Mouse (Mus musculus): ENCODE data around the gene Vps13d. TPM values are rescaled to one million over a fixed set of nuclear protein-coding genes. Genes with fewer than 3 reads are reported as not detected.

The Vps13d gene
- polyA plus RNA-seq, 1 experiment from 2014 or later = 12.1 TPM

DNA sequence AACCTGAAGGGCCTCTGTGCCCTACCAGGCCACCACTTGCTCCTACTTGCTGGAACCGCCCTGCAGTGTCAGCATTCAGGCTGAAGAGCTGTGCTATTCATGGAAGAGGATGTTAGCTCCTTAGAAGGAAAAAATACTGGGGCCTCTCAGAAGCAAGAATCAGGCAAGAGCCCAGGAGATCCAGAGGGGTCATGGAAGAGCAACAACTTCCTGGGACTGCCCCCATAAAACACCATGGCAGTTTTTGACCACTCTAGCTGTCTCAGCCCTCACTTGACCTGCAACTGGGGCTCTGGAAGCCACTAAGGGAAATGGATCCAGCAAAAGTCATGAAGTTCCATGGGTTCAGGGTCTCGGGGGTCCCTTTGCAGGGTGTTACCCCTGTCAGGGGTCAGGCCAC lies 20.6 kb upstream of the Vps13d start:
- no peaks in the 10 kb centered on the region for H3K9me3 ChIP-seq (ENCODE audit: control insufficient read depth, low read length)
- ATAC-seq (ENCODE audit: low FRiP score) (no peak), DNase-seq (ENCODE audit: low spot score) (no peak)
- no peaks in the 10 kb centered on the region for H3K36me3 ChIP-seq (replicated peaks; ENCODE audit: control insufficient read depth, insufficient read depth)
- WGBS = 90% methylated on average over 2 of the region's 2 CpGs
- no peaks in the 10 kb centered on the region for H3K27me3 ChIP-seq (ENCODE audit: control insufficient read depth, insufficient read depth, low read length)
- peaks cover 10% of the 10 kb centered on the region for H3K4me1 ChIP-seq (replicated peaks; ENCODE audit: control insufficient read depth, insufficient read depth, low read length)
- no peak overlapping the region for H3K4me2 ChIP-seq (replicated peaks)
- H3K4me3 ChIP-seq (replicated peaks; ENCODE audit: low read length) = no peak overlapping the region
- H3K9ac ChIP-seq = no peak overlapping the region
- H3K27ac ChIP-seq = no peak overlapping the region

DNA sequence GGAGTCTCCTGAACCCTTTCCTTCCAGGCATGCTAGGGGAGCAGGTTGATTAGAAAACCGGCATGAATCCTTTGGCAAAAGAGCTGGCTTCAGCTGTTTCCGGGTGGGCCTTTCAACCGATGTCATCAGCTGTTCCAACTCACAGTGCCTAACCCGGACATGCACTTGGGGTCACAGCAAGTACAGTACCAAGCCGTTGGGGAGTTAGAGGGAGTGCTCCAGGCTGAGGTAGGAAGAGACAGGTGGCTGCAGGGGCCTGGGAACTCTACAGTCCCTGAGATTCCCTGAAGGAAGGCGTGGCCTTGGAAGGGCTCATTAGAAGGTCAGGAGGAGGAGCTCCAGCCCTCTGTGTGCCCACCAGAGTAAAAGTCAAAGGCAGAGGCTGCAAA lies 20.0 kb upstream of the Vps13d start:
- H3K4me2 ChIP-seq (replicated peaks) = no peak overlapping the region
- whole genome bisulfite sequencing = 52% methylated on average over 6 of the region's 6 CpGs
- peak overlapping the region; percentile 26; the same call in 1 of the 2 replicates for H3K27ac ChIP-seq
- H3K9me3 ChIP-seq (ENCODE audit: control insufficient read depth, low read length) = no peaks in the 10 kb centered on the region
- no peak for DNase-seq (ENCODE audit: low spot score)
- no peaks in the 10 kb centered on the region for H3K36me3 ChIP-seq (replicated peaks; ENCODE audit: control insufficient read depth, insufficient read depth)
- no peaks in the 10 kb centered on the region for H3K27me3 ChIP-seq (ENCODE audit: control insufficient read depth, insufficient read depth, low read length)
- peak; percentile 59; the same call in 1 of the 2 replicates for ATAC-seq (ENCODE audit: low FRiP score)
- peaks cover 10% of the 10 kb centered on the region for H3K4me1 ChIP-seq (replicated peaks; ENCODE audit: control insufficient read depth, insufficient read depth, low read length)
- no peak overlapping the region for H3K9ac ChIP-seq
- H3K4me3 ChIP-seq (replicated peaks; ENCODE audit: low read length) = no peak overlapping the region

- H3K9ac ChIP-seq = no peak overlapping the region
- no peaks in the 10 kb centered on the region for H3K27me3 ChIP-seq (ENCODE audit: control insufficient read depth, insufficient read depth, low read length)
- H3K4me3 ChIP-seq (replicated peaks; ENCODE audit: low read length) = no peak overlapping the region
- WGBS = 33% methylated on average over 8 of the region's 8 CpGs
- peaks cover 10% of the 10 kb centered on the region for H3K4me1 ChIP-seq (replicated peaks; ENCODE audit: control insufficient read depth, insufficient read depth, low read length)
- DNase-seq (ENCODE audit: low spot score) (peak; percentile 91), ATAC-seq (ENCODE audit: low FRiP score) (peak; percentile 85)
- no peaks in the 10 kb centered on the region for H3K36me3 ChIP-seq (replicated peaks; ENCODE audit: control insufficient read depth, insufficient read depth)
- H3K4me2 ChIP-seq (replicated peaks) = no peak overlapping the region
- H3K9me3 ChIP-seq (ENCODE audit: control insufficient read depth, low read length) = no peaks in the 10 kb centered on the region
- 0 out of 2 replicates have a peak overlapping the region, but pooled peaks have one; percentile 43 for H3K27ac ChIP-seq
Measured at GRCm38 (mm10) chr4:145213999-145214785, 19.4 kb upstream of the Vps13d start.

DNA sequence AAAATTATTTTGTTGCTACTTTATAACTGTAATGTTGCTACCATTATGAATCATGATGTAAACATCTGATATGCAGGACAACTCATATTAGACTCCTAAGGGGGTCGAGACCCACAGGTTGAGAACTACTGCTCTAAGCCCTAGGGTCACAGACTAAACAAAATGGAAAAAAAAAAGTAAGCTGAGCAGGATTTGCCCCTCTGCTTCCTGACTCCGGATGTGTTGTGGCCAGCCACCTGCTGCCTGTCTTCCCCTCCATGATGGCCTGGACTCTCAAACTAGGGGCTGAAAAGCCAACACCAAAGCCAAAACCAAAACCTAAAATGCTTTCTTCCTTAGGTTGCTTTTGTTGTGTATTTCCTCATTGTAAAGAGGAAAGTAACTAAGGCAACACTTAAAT lies 16.3 kb upstream of the Vps13d start:
- H3K36me3 ChIP-seq (replicated peaks; ENCODE audit: control insufficient read depth, insufficient read depth) = no peaks in the 10 kb centered on the region
- ATAC-seq (ENCODE audit: low FRiP score) (no peak), DNase-seq (ENCODE audit: low spot score) (no peak)
- no peak overlapping the region for H3K4me3 ChIP-seq (replicated peaks; ENCODE audit: low read length)
- no peaks in the 10 kb centered on the region for H3K9me3 ChIP-seq (ENCODE audit: control insufficient read depth, low read length)
- H3K27ac ChIP-seq = no peak overlapping the region
- 81% methylated on average over 2 of the region's 2 CpGs for WGBS
- no peak overlapping the region for H3K9ac ChIP-seq
- H3K4me2 ChIP-seq (replicated peaks) = no peak overlapping the region
- no peaks in the 10 kb centered on the region for H3K27me3 ChIP-seq (ENCODE audit: control insufficient read depth, insufficient read depth, low read length)
- peaks cover 10% of the 10 kb centered on the region for H3K4me1 ChIP-seq (replicated peaks; ENCODE audit: control insufficient read depth, insufficient read depth, low read length)

- 97% methylated on average over 5 of the region's 5 CpGs for WGBS
- H3K27me3 ChIP-seq (ENCODE audit: control insufficient read depth, insufficient read depth, low read length) = no peaks in the 10 kb centered on the region
- no peaks in the 10 kb centered on the region for H3K9me3 ChIP-seq (ENCODE audit: control insufficient read depth, low read length)
- no peak overlapping the region for H3K4me2 ChIP-seq (replicated peaks)
- H3K27ac ChIP-seq = no peak overlapping the region
- ATAC-seq (ENCODE audit: low FRiP score) (no peak), DNase-seq (ENCODE audit: low spot score) (no peak)
- no peak overlapping the region for H3K9ac ChIP-seq
- H3K36me3 ChIP-seq (replicated peaks; ENCODE audit: control insufficient read depth, insufficient read depth) = no peaks in the 10 kb centered on the region
- H3K4me1 ChIP-seq (replicated peaks; ENCODE audit: control insufficient read depth, insufficient read depth, low read length) = peaks cover 10% of the 10 kb centered on the region
- H3K4me3 ChIP-seq (replicated peaks; ENCODE audit: low read length) = no peak overlapping the region
Measured at GRCm38 (mm10) chr4:145210564-145210963, 15.8 kb upstream of the Vps13d start.

DNA sequence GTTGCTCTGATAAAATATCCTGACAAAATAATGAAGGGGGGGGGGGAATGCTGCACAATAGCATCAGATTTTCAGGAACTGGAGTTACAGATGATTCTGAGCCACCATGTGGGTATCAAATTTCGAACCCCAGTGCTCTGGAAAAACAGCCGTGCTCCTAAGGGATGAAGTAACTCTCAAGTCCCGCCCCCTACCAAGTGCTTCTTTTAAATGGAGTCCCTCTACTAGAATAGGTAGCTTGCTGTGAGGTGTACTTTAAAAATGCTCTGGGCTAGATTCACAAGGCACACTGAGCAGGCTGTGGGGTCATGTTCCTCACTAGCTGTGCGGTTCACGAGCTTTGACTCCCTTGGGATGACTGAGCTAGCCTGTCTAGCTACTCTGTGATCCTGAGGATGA lies 14.9 kb upstream of the Vps13d start:
- Histone ChIP-seq H3K9ac (no peak overlapping the region), H3K9me3 (ENCODE audit: control insufficient read depth, low read length) (no peaks in the 10 kb centered on the region), H3K4me2 (replicated peaks) (no peak overlapping the region), H3K36me3 (replicated peaks; ENCODE audit: control insufficient read depth, insufficient read depth) (no peaks in the 10 kb centered on the region), H3K4me3 (replicated peaks; ENCODE audit: low read length) (no peak overlapping the region), H3K4me1 (replicated peaks; ENCODE audit: control insufficient read depth, insufficient read depth, low read length) (peaks cover 7% of the 10 kb centered on the region), H3K27ac (no peak overlapping the region), H3K27me3 (ENCODE audit: control insufficient read depth, insufficient read depth, low read length) (no peaks in the 10 kb centered on the region)
- no peak for ATAC-seq (ENCODE audit: low FRiP score)
- WGBS = 42% methylated on average over 5 of the region's 5 CpGs
- DNase-seq (ENCODE audit: low spot score) = no peak

GRCm38 (mm10) chr4:145209076-145209689 lies 14.4 kb upstream of the Vps13d start:
- no peak overlapping the region for H3K27ac ChIP-seq
- no peak overlapping the region for H3K9ac ChIP-seq
- no peak overlapping the region for H3K4me3 ChIP-seq (replicated peaks; ENCODE audit: low read length)
- H3K4me2 ChIP-seq (replicated peaks) = no peak overlapping the region
- H3K27me3 ChIP-seq (ENCODE audit: control insufficient read depth, insufficient read depth, low read length) = no peaks in the 10 kb centered on the region
- DNase-seq (ENCODE audit: low spot score) (no peak), ATAC-seq (ENCODE audit: low FRiP score) (no peak)
- no peaks in the 10 kb centered on the region for H3K9me3 ChIP-seq (ENCODE audit: control insufficient read depth, low read length)
- peaks cover 2% of the 10 kb centered on the region for H3K4me1 ChIP-seq (replicated peaks; ENCODE audit: control insufficient read depth, insufficient read depth, low read length)
- no peaks in the 10 kb centered on the region for H3K36me3 ChIP-seq (replicated peaks; ENCODE audit: control insufficient read depth, insufficient read depth)
- 76% methylated on average over 6 of the region's 6 CpGs for WGBS

DNA sequence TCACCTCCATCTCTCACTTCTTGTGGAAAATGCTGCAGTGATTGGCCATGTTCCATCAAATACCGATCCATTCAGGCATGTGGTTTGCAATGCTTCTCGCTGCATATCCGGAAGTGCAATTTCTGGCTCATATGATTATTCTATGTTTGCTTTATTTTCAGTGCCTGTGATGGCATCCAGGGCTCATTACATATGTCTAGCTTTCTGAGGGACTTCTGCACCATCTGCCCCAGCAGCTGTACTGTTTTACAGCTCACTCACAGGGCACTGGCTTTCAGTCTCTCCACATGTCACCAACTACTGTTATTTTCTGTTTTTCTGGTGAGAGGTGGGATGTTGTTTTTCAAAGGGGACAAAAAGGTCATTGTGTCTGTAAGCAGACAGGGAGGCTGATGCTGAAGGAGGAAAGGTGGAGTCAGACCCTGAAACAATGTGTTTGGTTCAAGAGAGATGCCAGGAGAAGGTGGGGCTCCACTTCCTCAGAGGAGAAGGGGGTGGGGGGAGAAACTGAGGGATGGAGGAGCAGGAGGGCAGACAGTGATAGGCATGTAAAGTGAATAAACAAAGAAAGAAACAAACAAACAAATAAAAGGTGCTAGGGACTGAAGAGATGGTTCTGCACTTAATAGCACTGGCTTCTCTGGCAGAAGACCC lies 13.0 kb upstream of the Vps13d start:
- H3K4me1 ChIP-seq (replicated peaks; ENCODE audit: control insufficient read depth, insufficient read depth, low read length) = no peaks in the 10 kb centered on the region
- 92% methylated on average over 3 of the region's 3 CpGs for WGBS
- no peak for DNase-seq (ENCODE audit: low spot score)

GRCm38 (mm10) chr4:145204779-145205178 lies 10.0 kb upstream of the Vps13d start:
- no peak overlapping the region for H3K4me2 ChIP-seq (replicated peaks)
- no peak overlapping the region for H3K9ac ChIP-seq
- DNase-seq (ENCODE audit: low spot score) (no peak), ATAC-seq (ENCODE audit: low FRiP score) (no peak)
- H3K36me3 ChIP-seq (replicated peaks; ENCODE audit: control insufficient read depth, insufficient read depth) = no peaks in the 10 kb centered on the region
- 94% methylated on average over 8 of the region's 8 CpGs for WGBS
- no peaks in the 10 kb centered on the region for H3K9me3 ChIP-seq (ENCODE audit: control insufficient read depth, low read length)
- no peaks in the 10 kb centered on the region for H3K4me1 ChIP-seq (replicated peaks; ENCODE audit: control insufficient read depth, insufficient read depth, low read length)
- H3K27me3 ChIP-seq (ENCODE audit: control insufficient read depth, insufficient read depth, low read length) = no peaks in the 10 kb centered on the region
- H3K27ac ChIP-seq = no peak overlapping the region
- no peak overlapping the region for H3K4me3 ChIP-seq (replicated peaks; ENCODE audit: low read length)

More for the DNA sequence above, 13.0 kb upstream of the Vps13d start:
- Histone ChIP-seq H3K9ac (no peak overlapping the region), H3K27ac (no peak overlapping the region), H3K36me3 (replicated peaks; ENCODE audit: control insufficient read depth, insufficient read depth) (no peaks in the 10 kb centered on the region), H3K9me3 (ENCODE audit: control insufficient read depth, low read length) (no peaks in the 10 kb centered on the region), H3K4me2 (replicated peaks) (no peak overlapping the region), H3K4me3 (replicated peaks; ENCODE audit: low read length) (no peak overlapping the region), H3K27me3 (ENCODE audit: control insufficient read depth, insufficient read depth, low read length) (no peaks in the 10 kb centered on the region)
- peak; percentile 24; the same call in 1 of the 2 replicates for ATAC-seq (ENCODE audit: low FRiP score)
